10 mouse cellular contexts compared by ENCODE assay signal in the genomic region with DNA sequence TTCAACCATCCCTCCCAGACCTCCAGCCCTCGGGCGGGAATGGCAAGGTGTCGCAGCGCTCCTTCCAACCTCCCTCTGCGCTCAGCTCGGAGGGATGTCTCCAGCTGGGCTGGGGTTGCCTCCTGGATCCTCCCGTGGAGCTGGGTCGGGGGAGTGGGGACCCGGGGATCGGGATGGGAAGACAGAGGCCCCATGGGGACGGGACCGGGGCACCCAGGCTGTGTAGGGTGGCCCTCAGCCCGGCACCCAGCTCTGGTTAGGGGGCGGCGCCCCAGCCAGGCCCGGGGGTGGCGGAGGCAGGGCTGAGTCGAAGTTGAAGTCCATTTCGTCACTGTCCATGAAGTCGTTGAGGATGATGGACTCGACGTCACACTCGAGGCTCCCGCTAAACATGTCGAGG. TPM values are rescaled to one million over a fixed set of nuclear protein-coding genes. Genes with fewer than 3 reads are reported as not detected.
DNase-seq lines count a peak whose midpoint lies in the region; ATAC-seq lines count a peak whose summit lies in the region.
"Had no signal": no experiment of that assay in that cellular context is flagged by ENCODE, and none has a peak within 500 bp of the region (broad histone marks: within the 10 kb centered on the region; RNA-seq: fewer than 3 reads in every experiment).

No protein-coding gene starts in this region.

- H3K27ac ChIP-seq in heart, embryonic 15.5 days: no peak overlapping the region
- no peak overlapping the region for H3K27ac ChIP-seq in embryonic facial prominence, embryonic 11.5 days (replicated peaks; ENCODE audit: low read depth, low read length)
- H3K27ac ChIP-seq in hindbrain, embryonic 15.5 days (replicated peaks): no peak overlapping the region
- H3K27ac ChIP-seq in midbrain, embryonic 13.5 days: no peak overlapping the region

- H3K36me3 ChIP-seq in heart, embryonic 15.5 days: no peaks in the 10 kb centered on the region
- no peaks in the 10 kb centered on the region for H3K36me3 ChIP-seq in embryonic facial prominence, embryonic 11.5 days (replicated peaks; ENCODE audit: control insufficient read depth, insufficient read depth, low read depth, low read length)
- no peaks in the 10 kb centered on the region for H3K36me3 ChIP-seq in hindbrain, embryonic 15.5 days
- no peaks in the 10 kb centered on the region for H3K36me3 ChIP-seq in midbrain, embryonic 13.5 days

- H3K4me3 ChIP-seq in heart, embryonic 15.5 days: peak overlapping the region; percentile 52
- peak overlapping the region; percentile 33 for H3K4me3 ChIP-seq in embryonic facial prominence, embryonic 11.5 days (ENCODE audit: low read depth, low read length)
- peak overlapping the region; percentile 25 for H3K4me3 ChIP-seq in hindbrain, embryonic 15.5 days
- peak overlapping the region; percentile 33 for H3K4me3 ChIP-seq in midbrain, embryonic 13.5 days (replicated peaks)

- WGBS in heart, embryonic 15.5 days: 11% methylated on average over 25 of the region's 25 CpGs
- WGBS in embryonic facial prominence, embryonic 11.5 days: 2% methylated on average over 25 of the region's 25 CpGs
- WGBS in hindbrain, embryonic 15.5 days: 18% methylated on average over 25 of the region's 25 CpGs
- WGBS in midbrain, embryonic 13.5 days: 4% methylated on average over 24 of the region's 25 CpGs

- no peaks in the 10 kb centered on the region for H3K9me3 ChIP-seq in heart, embryonic 15.5 days (replicated peaks)
- H3K9me3 ChIP-seq in embryonic facial prominence, embryonic 11.5 days (replicated peaks; ENCODE audit: control insufficient read depth, low read length): no peaks in the 10 kb centered on the region
- H3K9me3 ChIP-seq in hindbrain, embryonic 15.5 days: no peaks in the 10 kb centered on the region
- no peaks in the 10 kb centered on the region for H3K9me3 ChIP-seq in midbrain, embryonic 13.5 days

- H3K9ac ChIP-seq in heart, embryonic 15.5 days: peak overlapping the region; percentile 51; the same call in 1 of the 2 replicates
- H3K9ac ChIP-seq in embryonic facial prominence, embryonic 11.5 days (replicated peaks; ENCODE audit: low read length): no peak overlapping the region
- H3K9ac ChIP-seq in hindbrain, embryonic 15.5 days: no peak overlapping the region
- H3K9ac ChIP-seq in midbrain, embryonic 13.5 days (replicated peaks): peak overlapping the region; percentile 56; the same call in 1 of the 2 replicates

- H3K27me3 ChIP-seq in heart, embryonic 15.5 days: peaks cover 95% of the 10 kb centered on the region
- peaks cover 65% of the 10 kb centered on the region for H3K27me3 ChIP-seq in embryonic facial prominence, embryonic 11.5 days (ENCODE audit: control insufficient read depth, insufficient read depth, low read length)
- H3K27me3 ChIP-seq in hindbrain, embryonic 15.5 days: peaks cover 53% of the 10 kb centered on the region
- peaks cover 89% of the 10 kb centered on the region for H3K27me3 ChIP-seq in midbrain, embryonic 13.5 days

- DNase-seq in heart, adult 11 months: no peak
- DNase-seq in embryonic facial prominence, embryonic 11.5 days (ENCODE audit: low spot score): no peak
- DNase-seq in adrenal gland, postnatal 10 days: no peak
- DNase-seq in layer of hippocampus, postnatal 10 days (ENCODE audit: low spot score in 2 of 2): no peak
- DNase-seq in left cerebral cortex, adult 9 months (ENCODE audit: low spot score in 2 of 2): no peak

- ATAC-seq in heart, embryonic 15.5 days (replicated peaks; ENCODE audit: insufficient number of reproducible peaks, insufficient read depth, low FRiP score, low read depth): no peak
- ATAC-seq in embryonic facial prominence, embryonic 11.5 days (replicated peaks; ENCODE audit: insufficient number of reproducible peaks, low FRiP score, low TSS enrichment, low read depth): no peak
- no peak for ATAC-seq in hindbrain, embryonic 15.5 days (ENCODE audit: low FRiP score, low read depth)
- no peak for ATAC-seq in midbrain, embryonic 13.5 days

- peaks cover 40% of the 10 kb centered on the region for H3K4me1 ChIP-seq in heart, embryonic 15.5 days (replicated peaks)
- H3K4me1 ChIP-seq in embryonic facial prominence, embryonic 11.5 days (ENCODE audit: control insufficient read depth, insufficient read depth, low read length): peaks cover 5% of the 10 kb centered on the region
- H3K4me1 ChIP-seq in hindbrain, embryonic 15.5 days (replicated peaks): peaks cover 67% of the 10 kb centered on the region
- H3K4me1 ChIP-seq in midbrain, embryonic 13.5 days (replicated peaks): peaks cover 73% of the 10 kb centered on the region

- peak overlapping the region; percentile 85 for H3K4me2 ChIP-seq in heart, embryonic 15.5 days
- peak overlapping the region; percentile 75 for H3K4me2 ChIP-seq in embryonic facial prominence, embryonic 11.5 days (ENCODE audit: low read depth, low read length)
- peak overlapping the region; percentile 53 for H3K4me2 ChIP-seq in hindbrain, embryonic 15.5 days
- H3K4me2 ChIP-seq in midbrain, embryonic 13.5 days (replicated peaks): peak overlapping the region; percentile 55

RNA-seq across cellular contexts. Expression of a gene that starts 19.5 kb away (rescaled TPM):
- 0.05 and 0.18 TPM in 2 replicates for polyA plus RNA-seq in heart, embryonic 15.5 days (2015; fragmentation: Nextera tagmentation; extraction: Ambion mirVana)
- 0.69 and 0.79 TPM in 2 replicates for polyA plus RNA-seq in embryonic facial prominence, embryonic 11.5 days (2014; fragmentation: Nextera tagmentation; extraction: Ambion mirVana)
- 1.0 and 1.3 TPM in 2 replicates for polyA plus RNA-seq in hindbrain, embryonic 15.5 days (2015; fragmentation: Nextera tagmentation; extraction: Ambion mirVana)
- polyA plus RNA-seq in midbrain, embryonic 13.5 days (2015; fragmentation: Nextera tagmentation; extraction: Ambion mirVana): 0.69 and 0.77 TPM in 2 replicates
- total RNA-seq in adrenal gland, postnatal 10 days (2021): 1 to 10 TPM; 1.4 to 3.7 TPM
- 10 to 100 TPM; 60.4 to 61.7 TPM for total RNA-seq in layer of hippocampus, postnatal 10 days (2021)
- total RNA-seq: common myeloid progenitor, adult 5-6 weeks; hematopoietic stem cell, adult 5-6 weeks had no signal

Comparison
In these comparisons a context has a peak if more than half of its experiments do, and no peak if none do; other contexts are left out.
1. H3K9ac ChIP-seq: peak in heart, embryonic 15.5 days (single experiment) and midbrain, embryonic 13.5 days (single experiment); none in embryonic facial prominence, embryonic 11.5 days (single experiment) and hindbrain, embryonic 15.5 days (single experiment).
2. Peak in every context shown above with its lines, with median percentiles within 50 percentile points of each other: H3K4me2 ChIP-seq and H3K4me3 ChIP-seq.